Mouse (Mus musculus) neural tube, embryonic 14.5 days (tissue): ENCODE data around the gene Smc3. TPM values are rescaled to one million over a fixed set of nuclear protein-coding genes. Genes with fewer than 3 reads are reported as not detected.

Source experiments
- ATAC-seq: fragments of 200-750 bp; cut with Nextera tagmentation; 2 replicates; pipeline ENCODE4 v1.8.0; 2017; ENCODE audit warnings: low read depth, mild to moderate bottlenecking, moderate TSS enrichment, moderate library complexity
- H3K27ac ChIP-seq: fragments of 300-500 bp; sonication (generic); 2 replicates; pipeline ENCODE4 v1.5.1; 2014; ENCODE audit warnings: low read depth, mild to moderate bottlenecking, control low read depth, low read length, moderate library complexity, mixed read lengths
- H3K27me3 ChIP-seq: fragments of 300-500 bp; sonication (generic); 2 replicates; pipeline ENCODE4 v1.6.1; 2014; ENCODE audit warnings: low read length; ENCODE audit not compliant: control insufficient read depth, insufficient read depth
- H3K36me3 ChIP-seq: fragments of 300-500 bp; sonication (generic); 2 replicates; pipeline ENCODE4 v1.6.1; 2014; ENCODE audit warnings: low read length, mixed read lengths; ENCODE audit not compliant: control insufficient read depth, insufficient read depth
- H3K4me1 ChIP-seq: fragments of 300-500 bp; sonication (generic); 2 replicates; pipeline ENCODE4 v1.6.1; 2014; ENCODE audit warnings: low read length; ENCODE audit not compliant: control insufficient read depth, insufficient read depth
- H3K4me2 ChIP-seq: fragments of 300-500 bp; sonication (generic); 2 replicates; pipeline ENCODE4 v1.6.1; 2014; ENCODE audit warnings: mild to moderate bottlenecking, low read depth, low read length, control low read depth
- H3K4me3 ChIP-seq: fragments of 300-500 bp; sonication (generic); 2 replicates; pipeline ENCODE4 v1.5.1; 2014; ENCODE audit warnings: low read depth, low read length, control low read depth, mixed read lengths
- H3K9ac ChIP-seq: fragments of 300-500 bp; sonication (generic); replicated peaks from 2 replicates; pipeline ENCODE4 v1.6.1; 2014; ENCODE audit warnings: low read depth, mild to moderate bottlenecking, control low read depth, low read length, mixed read lengths
- H3K9me3 ChIP-seq: fragments of 300-500 bp; sonication (generic); 2 replicates; pipeline ENCODE4 v1.6.1; 2016; ENCODE audit warnings: low read length; ENCODE audit not compliant: control insufficient read depth
- WGBS: fragments of 180-500 bp; shearing (Covaris S2); extraction: QIAGEN DNeasy Blood & Tissue Kit; methylation state at CpG from one replicate; pipeline ENCODE4 v1.1.7; 2014; 5-methylcytosine and 5-hydroxymethylcytosine counted together
- polyA plus RNA-seq: library from polyadenylated mRNA; unstranded; fragments of >200 nt; fragmentation: Nextera tagmentation; extraction: Ambion mirVana; gene quantifications from 2 replicates; pipeline ENCODE4 v1.2.1, GENCODE M21; 2014

Gene Smc3
- polyA plus RNA-seq, 1 experiment from 2014 or later: 57.0 TPM

- Histone ChIP-seq H3K4me2 (no peak overlapping the region), H3K4me1 (peaks cover 13% of the 10 kb centered on the region), H3K9ac (no peak overlapping the region), H3K27me3 (peaks cover 14% of the 10 kb centered on the region), H3K9me3 (no peaks in the 10 kb centered on the region), H3K36me3 (no peaks in the 10 kb centered on the region), H3K27ac (no peak overlapping the region), H3K4me3 (no peak overlapping the region)
- 31% methylated on average over 9 of the region's 9 CpGs for WGBS
- ATAC-seq: no peak
These were observed 74.1 kb downstream of the Smc3 start for GRCm38 (mm10) chr19:53674131-53674925.

GRCm38 (mm10) chr19:53676228-53676627, 76.0 kb downstream of the Smc3 start:
- no peak for ATAC-seq
- Histone ChIP-seq H3K9ac (no peak overlapping the region; the same call in 1 of the 2 replicates), H3K36me3 (no peaks in the 10 kb centered on the region), H3K4me2 (peak overlapping the region; percentile 100), H3K27me3 (peaks cover 14% of the 10 kb centered on the region), H3K4me1 (peaks cover 13% of the 10 kb centered on the region), H3K27ac (no peak overlapping the region), H3K9me3 (no peaks in the 10 kb centered on the region), H3K4me3 (peak overlapping the region; percentile 61)
- WGBS: 2% methylated on average over 26 of the region's 26 CpGs

GRCm38 (mm10) chr19:53676718-53677634, 76.8 kb downstream of the Smc3 start, which contains the start of gene Rbm20:
Rbm20 (plus strand) TSS chr19:53677306.
- H3K4me2 ChIP-seq: peak within 1 kb of the TSS; percentile 100
- WGBS: under 1% methylated on average over 79 of the region's 82 CpGs
- peak within 1 kb of the TSS; percentile 56 for H3K9ac ChIP-seq
- no peaks in the 10 kb centered on the region for H3K36me3 ChIP-seq
- ATAC-seq: peak; percentile 84
- peaks cover 14% of the 10 kb centered on the region for H3K27me3 ChIP-seq
- peaks cover 13% of the 10 kb centered on the region for H3K4me1 ChIP-seq
- H3K27ac ChIP-seq: no peak within 1 kb of the TSS
- H3K4me3 ChIP-seq: peak within 1 kb of the TSS; percentile 61
- no peaks in the 10 kb centered on the region for H3K9me3 ChIP-seq

GRCm38 (mm10) chr19:53679194-53679593, 79.0 kb downstream of the Smc3 start:
- Histone ChIP-seq H3K27me3 (peaks cover 9% of the 10 kb centered on the region), H3K27ac (no peak overlapping the region), H3K4me2 (no peak overlapping the region), H3K4me1 (peaks cover 13% of the 10 kb centered on the region), H3K9ac (no peak overlapping the region), H3K36me3 (no peaks in the 10 kb centered on the region), H3K4me3 (no peak overlapping the region), H3K9me3 (no peaks in the 10 kb centered on the region)
- 92% methylated on average over 9 of the region's 9 CpGs for WGBS
- no peak for ATAC-seq

GRCm38 (mm10) chr19:53679981-53680380, 79.8 kb downstream of the Smc3 start:
- no peak overlapping the region for H3K9ac ChIP-seq
- no peak overlapping the region for H3K27ac ChIP-seq
- no peak overlapping the region for H3K4me3 ChIP-seq
- ATAC-seq: no peak
- peaks cover 9% of the 10 kb centered on the region for H3K27me3 ChIP-seq
- peaks cover 13% of the 10 kb centered on the region for H3K4me1 ChIP-seq
- H3K36me3 ChIP-seq: no peaks in the 10 kb centered on the region
- H3K9me3 ChIP-seq: no peaks in the 10 kb centered on the region
- no peak overlapping the region for H3K4me2 ChIP-seq
- WGBS: 85% methylated on average over 7 of the region's 7 CpGs

- 44% methylated on average over 8 of the region's 8 CpGs for WGBS
- H3K9ac ChIP-seq: no peak overlapping the region
These were observed 82.2 kb downstream of the Smc3 start for GRCm38 (mm10) chr19:53682427-53682826.

GRCm38 (mm10) chr19:53687592-53687991, 87.4 kb downstream of the Smc3 start:
- WGBS: 86% methylated on average over 5 of the region's 5 CpGs
- no peak overlapping the region for H3K27ac ChIP-seq
- no peak overlapping the region for H3K4me3 ChIP-seq
- H3K9ac ChIP-seq: no peak overlapping the region
- no peaks in the 10 kb centered on the region for H3K36me3 ChIP-seq
- H3K4me2 ChIP-seq: no peak overlapping the region
- H3K27me3 ChIP-seq: no peaks in the 10 kb centered on the region
- ATAC-seq: no peak
- no peaks in the 10 kb centered on the region for H3K4me1 ChIP-seq
- H3K9me3 ChIP-seq: no peaks in the 10 kb centered on the region

More at GRCm38 (mm10) chr19:53682427-53682826, 82.2 kb downstream of the Smc3 start:
- H3K36me3 ChIP-seq: no peaks in the 10 kb centered on the region
- no peak overlapping the region for H3K4me2 ChIP-seq
- peaks cover 1% of the 10 kb centered on the region; the same call in 1 of the 2 replicates for H3K4me1 ChIP-seq
- no peak overlapping the region for H3K27ac ChIP-seq
- peaks cover 5% of the 10 kb centered on the region for H3K27me3 ChIP-seq
- H3K4me3 ChIP-seq: no peak overlapping the region
- no peak for ATAC-seq
- H3K9me3 ChIP-seq: no peaks in the 10 kb centered on the region

GRCm38 (mm10) chr19:53690816-53691215, 90.6 kb downstream of the Smc3 start:
- no peaks in the 10 kb centered on the region for H3K4me1 ChIP-seq
- H3K36me3 ChIP-seq: no peaks in the 10 kb centered on the region
- H3K9me3 ChIP-seq: no peaks in the 10 kb centered on the region
- H3K9ac ChIP-seq: no peak overlapping the region
- no peak overlapping the region for H3K27ac ChIP-seq
- H3K4me2 ChIP-seq: no peak overlapping the region
- ATAC-seq: no peak
- H3K27me3 ChIP-seq: no peaks in the 10 kb centered on the region
- H3K4me3 ChIP-seq: no peak overlapping the region
- WGBS: 44% methylated on average over 10 of the region's 10 CpGs

- WGBS: 33% methylated on average over 1 of the region's 1 CpGs
- H3K36me3 ChIP-seq: no peaks in the 10 kb centered on the region
These were observed 93.8 kb downstream of the Smc3 start for GRCm38 (mm10) chr19:53694020-53694419.

More at GRCm38 (mm10) chr19:53694020-53694419, 93.8 kb downstream of the Smc3 start:
- ATAC-seq: no peak
- no peaks in the 10 kb centered on the region for H3K4me1 ChIP-seq
- H3K27me3 ChIP-seq: no peaks in the 10 kb centered on the region
- H3K9ac ChIP-seq: no peak overlapping the region
- no peak overlapping the region for H3K4me3 ChIP-seq
- H3K27ac ChIP-seq: no peak overlapping the region
- H3K9me3 ChIP-seq: no peaks in the 10 kb centered on the region
- no peak overlapping the region for H3K4me2 ChIP-seq
